Mouse (Mus musculus): ENCODE results near the gene Lrrc49.

DNA sequence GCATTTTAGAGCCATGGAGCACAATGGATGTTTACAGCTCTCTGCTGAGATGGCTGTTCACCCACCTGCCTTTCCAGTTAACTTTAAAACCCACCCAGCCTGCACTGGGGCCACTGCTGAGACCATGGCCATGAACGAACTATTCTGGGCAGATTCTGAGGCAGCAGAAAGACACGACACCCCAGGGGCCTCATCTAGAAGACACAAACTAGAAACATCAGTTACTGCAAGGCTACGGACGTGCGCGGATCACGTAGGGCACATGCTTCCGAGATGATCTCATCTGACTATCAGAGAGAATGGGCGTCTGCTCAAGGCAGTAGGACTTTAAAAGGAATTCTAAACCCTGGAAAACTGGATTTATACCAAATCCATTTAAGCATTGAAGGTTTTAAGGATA is 71.0 kb downstream of the Lrrc49 start:
- no peak for TF ChIP-seq GATA1 (IDR thresholded peaks at IDR 0.05; ENCODE audit: borderline replicate concordance, low read length)
- TF ChIP-seq FLI1 (IDR thresholded peaks at IDR 0.05; ENCODE audit: low read length), result no peak

Measured in megakaryocyte, embryonic 14.5 days (primary cell).